Mouse (Mus musculus) kidney, postnatal 0 days (tissue): ENCODE results near the gene Gm12216. TPM values are rescaled to one million over a fixed set of nuclear protein-coding genes. Genes with fewer than 3 reads are reported as not detected.
A peak's percentile ranks its signal among the peaks of the same experiment; 100 is the strongest.

Experiments used
- ATAC-seq: fragments of 200-750 bp; cut with Nextera tagmentation; replicated peaks from 2 replicates; pipeline ENCODE4 v1.8.0; 2017; ENCODE audit warnings: low read depth, moderate number of reproducible peaks, moderate TSS enrichment, moderate library complexity; ENCODE audit not compliant: low FRiP score
- DNase-seq: peaks from one replicate; pipeline ENCODE4 v3.0.0-alpha.2; 2016; ENCODE audit warnings: low spot score
- H3K27ac ChIP-seq: fragments of 300-500 bp; sonication (generic); 2 replicates; pipeline ENCODE4 v1.5.1; 2014; ENCODE audit warnings: mild to moderate bottlenecking
- H3K27me3 ChIP-seq: fragments of 300-500 bp; sonication (generic); 2 replicates; pipeline ENCODE4 v1.6.1; 2014; ENCODE audit warnings: low read length, mixed read lengths; ENCODE audit not compliant: insufficient read depth
- H3K36me3 ChIP-seq: fragments of 300-500 bp; sonication (generic); 2 replicates; pipeline ENCODE4 v1.6.1; 2014; ENCODE audit warnings: low read length, mixed read lengths; ENCODE audit not compliant: insufficient read depth
- H3K4me1 ChIP-seq: fragments of 300-500 bp; sonication (generic); replicated peaks from 2 replicates; pipeline ENCODE4 v1.6.1; 2014; ENCODE audit warnings: antibody characterized with exemption, low read length, mixed read lengths; ENCODE audit not compliant: insufficient read depth
- H3K4me2 ChIP-seq: fragments of 300-500 bp; sonication (generic); 2 replicates; pipeline ENCODE4 v1.6.1; 2014; ENCODE audit warnings: mild to moderate bottlenecking, low read length, moderate library complexity, mixed read lengths
- H3K4me3 ChIP-seq: fragments of 300-500 bp; sonication (generic); replicated peaks from 2 replicates; pipeline ENCODE4 v1.5.1; 2014; ENCODE audit warnings: low read depth, low read length
- H3K9ac ChIP-seq: fragments of 300-500 bp; sonication (generic); 2 replicates; pipeline ENCODE4 v1.6.1; 2014; ENCODE audit warnings: low read depth, low read length
- H3K9me3 ChIP-seq: fragments of 300-500 bp; sonication (generic); replicated peaks from 2 replicates; pipeline ENCODE4 v1.6.1; 2016; ENCODE audit warnings: low read length, inconsistent platforms, mixed read lengths
- CTCF ChIP-seq: IDR thresholded peaks from 2 replicates; pipeline ENCODE4 v1.5.1; 2016; ENCODE audit warnings: antibody characterized with exemption, low read depth, mild to moderate bottlenecking, moderate library complexity
- WGBS: fragments of 180-500 bp; shearing (Covaris S2); extraction: QIAGEN DNeasy Blood & Tissue Kit; methylation state at CpG from one replicate; pipeline ENCODE4 v1.1.7; 2014; 5-methylcytosine and 5-hydroxymethylcytosine counted together
- polyA plus RNA-seq: library from polyadenylated mRNA; unstranded; fragments of >200 nt; fragmentation: Nextera tagmentation; extraction: Ambion mirVana; gene quantifications from 2 replicates; pipeline ENCODE4 v1.2.1, GENCODE M21; 2015

The Gm12216 gene
- polyA plus RNA-seq, 1 experiment from 2014 or later = 2.3 TPM

DNA sequence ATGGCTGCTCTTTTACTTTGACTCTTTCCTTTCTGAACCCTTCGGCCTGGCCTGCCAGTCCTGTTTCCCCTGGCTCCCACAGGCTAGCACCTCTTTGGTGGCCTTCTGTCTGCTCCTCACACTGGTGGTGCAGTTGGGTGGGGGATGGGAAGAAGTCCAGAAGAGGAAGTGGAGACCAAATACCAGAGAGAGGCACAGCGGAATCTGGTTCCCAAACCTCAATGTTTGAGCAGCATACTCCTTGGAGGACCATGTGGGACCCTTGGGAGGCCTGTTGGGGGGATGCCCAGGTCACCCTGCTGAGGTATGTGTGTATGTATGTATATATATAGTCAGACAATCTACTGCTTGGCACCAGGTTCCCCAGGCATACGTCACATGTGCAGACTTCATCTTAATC lies 65.0 kb downstream of the Gm12216 start:
- WGBS = 72% methylated on average over 3 of the region's 3 CpGs
- no peak for DNase-seq

DNA sequence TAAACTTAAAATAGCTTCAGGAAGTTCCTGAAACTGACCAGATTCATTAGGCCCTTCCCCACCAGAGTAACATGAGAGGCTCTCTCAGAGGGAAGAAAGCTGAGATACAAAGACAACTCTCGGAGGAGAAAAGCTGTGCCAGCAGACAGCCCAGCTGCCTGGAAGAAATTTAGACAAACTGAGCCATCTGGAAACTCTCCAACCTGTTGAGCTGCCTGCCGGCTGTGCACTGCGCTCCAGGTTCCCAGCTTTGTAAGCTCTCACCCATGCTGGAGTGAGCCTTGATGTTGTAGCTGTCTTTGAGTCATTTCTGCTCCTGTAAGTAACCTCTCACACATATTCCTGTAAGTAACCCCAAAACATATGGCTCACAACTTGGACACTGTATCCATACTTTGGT lies 66.1 kb downstream of the Gm12216 start:
- 73% methylated on average over 3 of the region's 3 CpGs for WGBS
- ATAC-seq = no peak
- TF ChIP-seq CTCF = no peak

More for the DNA sequence above, 65.0 kb downstream of the Gm12216 start:
- no peaks in the 10 kb centered on the region for H3K36me3 ChIP-seq
- TF ChIP-seq CTCF = no peak
- H3K4me3 ChIP-seq = no peak overlapping the region
- no peak overlapping the region for H3K9ac ChIP-seq
- H3K27ac ChIP-seq = peak overlapping the region; percentile 67
- no peak for ATAC-seq
- no peaks in the 10 kb centered on the region for H3K27me3 ChIP-seq
- H3K4me1 ChIP-seq = peaks cover 27% of the 10 kb centered on the region
- no peak overlapping the region for H3K4me2 ChIP-seq
- no peaks in the 10 kb centered on the region for H3K9me3 ChIP-seq

DNA sequence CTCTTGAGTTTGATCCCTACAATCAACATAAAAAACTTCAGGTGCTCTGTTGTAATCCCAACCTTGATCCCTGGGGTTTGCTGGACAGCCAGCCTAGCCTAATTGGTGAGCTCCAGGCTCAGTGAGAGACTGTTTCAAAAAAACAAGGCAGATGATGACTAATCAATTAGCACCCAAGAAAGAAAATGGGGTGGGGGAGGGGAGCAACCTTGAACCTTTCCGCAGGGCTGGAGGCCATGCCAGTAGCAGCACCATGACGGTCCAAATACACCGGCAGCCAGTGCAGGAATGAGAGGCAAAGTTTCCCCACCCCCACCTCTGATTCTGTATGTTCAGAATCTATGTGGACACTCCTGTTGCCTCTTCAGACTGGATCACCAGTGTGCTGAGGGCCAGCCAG lies 69.8 kb downstream of the Gm12216 start:
- no peak for TF ChIP-seq CTCF
- ATAC-seq = no peak

More for the DNA sequence above, 66.1 kb downstream of the Gm12216 start:
- Histone ChIP-seq H3K27ac (no peak overlapping the region), H3K9me3 (no peaks in the 10 kb centered on the region), H3K4me2 (no peak overlapping the region), H3K9ac (no peak overlapping the region), H3K4me3 (no peak overlapping the region), H3K36me3 (no peaks in the 10 kb centered on the region), H3K4me1 (peaks cover 27% of the 10 kb centered on the region), H3K27me3 (no peaks in the 10 kb centered on the region)
- DNase-seq = no peak

DNA sequence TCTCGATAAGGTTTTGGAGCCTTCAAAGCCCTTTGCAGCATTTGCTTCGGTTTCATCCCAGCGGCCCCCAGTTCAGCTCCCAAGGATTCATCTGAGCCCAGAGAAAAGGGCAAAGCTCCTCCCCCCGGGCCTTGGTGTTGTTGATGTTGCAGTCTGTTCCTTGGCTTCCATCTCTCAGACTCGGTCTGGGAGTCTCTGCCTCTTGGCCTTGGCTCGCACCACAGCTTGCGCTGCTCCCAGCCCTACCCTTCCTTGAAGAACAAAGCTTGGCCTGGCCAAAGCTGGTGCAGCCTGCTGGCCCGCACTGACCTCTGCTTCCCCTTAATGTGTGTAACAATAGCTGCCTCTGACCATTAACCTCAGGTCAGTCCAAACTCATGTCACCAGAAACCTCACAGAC lies 70.9 kb downstream of the Gm12216 start:
- H3K9me3 ChIP-seq = no peaks in the 10 kb centered on the region
- no peak overlapping the region for H3K27ac ChIP-seq
- 0 out of 2 replicates have a peak, but pooled peaks cover 5% of the 10 kb centered on the region for H3K4me1 ChIP-seq
- H3K36me3 ChIP-seq = no peaks in the 10 kb centered on the region
- H3K9ac ChIP-seq = no peak overlapping the region
- WGBS = 53% methylated on average over 8 of the region's 8 CpGs
- H3K27me3 ChIP-seq = no peaks in the 10 kb centered on the region
- DNase-seq (no peak), ATAC-seq (no peak)
- no peak overlapping the region for H3K4me3 ChIP-seq
- H3K4me2 ChIP-seq = no peak overlapping the region
- TF ChIP-seq CTCF = no peak

More for the DNA sequence above, 69.8 kb downstream of the Gm12216 start:
- H3K4me3 ChIP-seq = no peak overlapping the region
- WGBS = 58% methylated on average over 3 of the region's 3 CpGs
- H3K27me3 ChIP-seq = no peaks in the 10 kb centered on the region
- no peaks in the 10 kb centered on the region for H3K9me3 ChIP-seq
- H3K27ac ChIP-seq = no peak overlapping the region
- no peaks in the 10 kb centered on the region for H3K4me1 ChIP-seq
- no peak overlapping the region for H3K9ac ChIP-seq
- no peaks in the 10 kb centered on the region for H3K36me3 ChIP-seq
- no peak overlapping the region for H3K4me2 ChIP-seq
- no peak for DNase-seq

DNA sequence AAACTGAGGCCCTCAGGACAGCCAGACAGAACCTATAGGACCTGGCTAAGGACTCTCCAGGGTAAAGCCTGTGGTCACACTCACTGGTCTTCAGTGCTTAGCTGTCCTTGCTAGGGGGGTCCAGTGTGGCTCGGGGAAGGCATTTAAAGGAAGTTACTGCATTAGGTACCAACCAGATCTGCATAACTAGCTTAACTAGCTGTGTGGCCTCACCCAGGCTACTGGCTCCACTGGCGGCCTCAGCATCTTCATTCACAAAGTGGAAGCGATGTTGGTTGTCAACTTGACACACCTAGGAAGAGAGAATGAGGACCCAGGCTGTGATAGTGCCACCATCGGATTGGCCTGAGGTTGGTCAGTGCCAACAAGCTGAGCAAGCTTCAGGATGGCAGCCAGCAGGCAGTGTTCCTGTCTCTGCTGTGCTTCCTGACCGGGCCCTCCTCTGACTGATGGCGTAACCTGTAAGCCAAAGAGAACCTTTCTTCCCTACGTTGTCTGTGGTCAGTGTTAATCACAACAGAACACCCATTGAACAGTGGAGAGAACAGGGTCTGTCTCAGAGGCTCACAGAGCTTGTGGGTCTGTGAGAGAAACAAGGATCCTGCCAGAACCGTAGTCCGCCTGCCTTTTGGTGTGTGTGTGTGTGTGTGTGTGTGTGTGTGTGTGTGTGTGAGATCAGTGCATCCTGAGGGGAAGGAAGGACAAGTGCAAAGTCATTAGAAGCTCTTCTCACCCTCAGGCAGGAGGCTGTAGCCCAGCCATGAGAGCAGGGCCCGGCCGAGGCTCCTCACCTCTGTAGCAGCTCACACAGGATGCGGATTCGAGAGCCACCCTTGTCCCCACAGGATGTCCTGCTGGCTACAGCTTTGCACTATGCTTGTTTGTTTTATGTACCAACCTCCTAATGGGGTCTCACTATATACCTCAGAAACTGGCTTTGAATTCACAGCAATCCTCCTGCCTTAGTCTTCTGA lies 72.7 kb downstream of the Gm12216 start:
- Histone ChIP-seq H3K4me3 (no peak overlapping the region), H3K9me3 (no peaks in the 10 kb centered on the region), H3K27me3 (no peaks in the 10 kb centered on the region), H3K9ac (no peak overlapping the region), H3K27ac (peak overlapping the region; percentile 37), H3K36me3 (no peaks in the 10 kb centered on the region), H3K4me1 (0 out of 2 replicates have a peak, but pooled peaks cover 5% of the 10 kb centered on the region), H3K4me2 (no peak overlapping the region)
- DNase-seq (no peak), ATAC-seq (no peak)
- no peak for TF ChIP-seq CTCF
- WGBS = 75% methylated on average over 13 of the region's 13 CpGs

DNA sequence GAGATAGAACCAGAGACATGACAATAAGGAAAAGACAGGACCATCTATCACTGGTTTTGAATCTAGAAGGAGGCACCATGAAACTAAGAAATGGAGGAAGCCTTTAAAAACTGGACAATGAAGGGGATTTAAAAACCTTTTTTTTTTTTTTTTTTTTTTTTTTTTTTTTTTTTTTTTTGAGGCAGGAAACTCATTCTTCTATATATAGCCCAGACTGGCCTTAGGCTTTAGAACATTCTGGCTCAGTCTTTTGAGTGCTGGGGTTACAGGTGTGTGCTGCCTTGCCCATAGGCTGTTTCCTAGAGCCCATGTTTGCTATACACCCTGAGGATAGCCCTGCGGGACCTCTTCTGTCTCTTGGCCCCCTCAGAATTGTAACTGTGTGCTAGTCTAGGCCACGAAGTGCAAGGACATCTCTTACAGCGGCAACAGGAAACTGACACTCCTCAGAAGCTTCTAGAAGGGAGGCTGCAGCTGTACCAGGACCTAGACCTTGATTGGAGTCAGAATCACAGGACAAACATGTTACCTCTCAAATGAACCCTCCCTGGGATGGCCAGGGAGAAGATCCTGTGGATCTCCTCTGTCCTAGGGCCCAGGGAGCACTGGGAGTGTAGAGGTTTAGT lies 73.6 kb downstream of the Gm12216 start:
- no peaks in the 10 kb centered on the region for H3K9me3 ChIP-seq
- no peak for ATAC-seq
- H3K27me3 ChIP-seq = no peaks in the 10 kb centered on the region
- H3K4me1 ChIP-seq = 0 out of 2 replicates have a peak, but pooled peaks cover 5% of the 10 kb centered on the region
- H3K4me3 ChIP-seq = no peak overlapping the region
- WGBS = 86% methylated on average over 3 of the region's 3 CpGs
- no peak for TF ChIP-seq CTCF
- peak overlapping the region; percentile 37 for H3K27ac ChIP-seq
- H3K4me2 ChIP-seq = no peak overlapping the region
- H3K9ac ChIP-seq = no peak overlapping the region
- DNase-seq = no peak
- H3K36me3 ChIP-seq = no peaks in the 10 kb centered on the region
